Mouse (Mus musculus) gastrocnemius, postnatal 4 days (tissue): ENCODE data around the gene Gm7879. TPM values are rescaled to one million over a fixed set of nuclear protein-coding genes. Genes with fewer than 3 reads are reported as not detected.
A peak's percentile ranks its signal among the peaks of the same experiment; 100 is the strongest.

Experiments used
- DNase-seq, 2 experiments: peaks; one replicate each; pipeline ENCODE4 v3.0.0; 2021 to 2022; ENCODE audit warnings: low spot score in 2 of 2, mixed read lengths in 2 of 2
- total RNA-seq, 2 experiments: library from RNA; stranded (reverse); gene quantifications; 2 replicates each; pipeline ENCODE4 v1.2.3; 2021

The Gm7879 gene
- total RNA-seq, 2 experiments from 2014 or later = 7.9 to 10.3 TPM

- DNase-seq = no peak
Measured at GRCm38 (mm10) chr5:43947330-43947977, 34.5 kb downstream of the Gm7879 start.

- peak; percentile 18 to 24 for DNase-seq
Measured at GRCm38 (mm10) chr5:43948111-43948743, 35.3 kb downstream of the Gm7879 start.

GRCm38 (mm10) chr5:43948748-43949275 is 35.9 kb downstream of the Gm7879 start:
- peak in 1 of 2 experiments; percentile 10 for DNase-seq

GRCm38 (mm10) chr5:43953241-43953640 is 40.3 kb downstream of the Gm7879 start:
- DNase-seq = no peak

GRCm38 (mm10) chr5:43959884-43960440 is 47.0 kb downstream of the Gm7879 start:
- DNase-seq = no peak

- DNase-seq = no peak
Measured at GRCm38 (mm10) chr5:43961056-43961455, 48.1 kb downstream of the Gm7879 start.

Other genes starting within 250 kb of the Gm7879 start
- gene Bst1, start 94.3 kb upstream of the Gm7879 start, total RNA-seq = under 1 TPM; 0.25 to 0.36 TPM
- gene Fbxl5, start 91.5 kb upstream of the Gm7879 start, total RNA-seq = 10 to 100 TPM; 32.4 to 35.5 TPM
- 1 to 10 TPM; 4.9 to 5.7 TPM for gene Cd38, start 44.6 kb upstream of the Gm7879 start, total RNA-seq
- gene Fgfbp1, start 68.6 kb downstream of the Gm7879 start, total RNA-seq = not detected
- 10 to 100 TPM; 17.4 to 20.5 TPM for gene Prom1, start 188.9 kb downstream of the Gm7879 start, total RNA-seq